Mouse (Mus musculus) cerebellum, adult 2 months (tissue): Measurements from ENCODE around the gene Nme6.

Experiments
- CTCF ChIP-seq: fragments of 200-500 bp; IDR thresholded peaks from 2 replicates; pipeline ENCODE4 v1.5.1; 2011; ENCODE audit warnings: low read depth, mild to moderate bottlenecking, control low read depth, low read length, moderate library complexity, borderline replicate concordance; ENCODE audit not compliant: insufficient read depth
- POLR2A ChIP-seq: fragments of 200-500 bp; IDR thresholded peaks from 2 replicates; pipeline ENCODE4 v1.6.1; 2011; ENCODE audit warnings: low read length, control low read depth, borderline replicate concordance; ENCODE audit not compliant: insufficient read depth

DNA sequence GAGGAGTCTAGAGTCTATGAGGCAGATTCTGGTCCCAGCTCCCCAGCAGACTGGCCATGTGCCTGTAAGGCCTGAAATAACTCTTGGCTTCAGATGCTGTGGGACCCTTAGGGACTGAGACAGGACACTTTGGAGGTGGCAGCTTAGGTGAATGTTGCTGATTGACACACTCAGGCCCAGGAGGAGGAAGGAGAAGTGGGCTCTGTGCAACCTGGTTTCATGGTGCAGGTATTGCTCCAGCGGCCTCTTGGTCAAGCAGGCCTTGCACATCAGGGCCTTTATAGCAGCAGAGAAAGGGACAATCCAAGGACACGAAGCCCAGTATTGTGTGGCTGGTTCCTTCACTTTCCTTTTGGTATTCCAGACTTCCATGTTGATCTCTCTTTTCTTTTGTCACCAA is 21.8 kb downstream of the Nme6 start:
- no peak for TF ChIP-seq CTCF
- TF ChIP-seq POLR2A, result no peak
